Mouse (Mus musculus) cerebellum, adult 9-11 months (tissue): ENCODE results near the gene Usp40.
A peak's percentile ranks its signal among the peaks of the same experiment; 100 is the strongest.
"Not testable (repeated sequence)": the region's sequence is repeated elsewhere in the genome, so short reads cannot be mapped to it uniquely, and the experiment has no call there.

Experiments
- DNase-seq: peaks from one replicate; pipeline ENCODE4 v3.0.0; 2022

Gene Usp40

DNA sequence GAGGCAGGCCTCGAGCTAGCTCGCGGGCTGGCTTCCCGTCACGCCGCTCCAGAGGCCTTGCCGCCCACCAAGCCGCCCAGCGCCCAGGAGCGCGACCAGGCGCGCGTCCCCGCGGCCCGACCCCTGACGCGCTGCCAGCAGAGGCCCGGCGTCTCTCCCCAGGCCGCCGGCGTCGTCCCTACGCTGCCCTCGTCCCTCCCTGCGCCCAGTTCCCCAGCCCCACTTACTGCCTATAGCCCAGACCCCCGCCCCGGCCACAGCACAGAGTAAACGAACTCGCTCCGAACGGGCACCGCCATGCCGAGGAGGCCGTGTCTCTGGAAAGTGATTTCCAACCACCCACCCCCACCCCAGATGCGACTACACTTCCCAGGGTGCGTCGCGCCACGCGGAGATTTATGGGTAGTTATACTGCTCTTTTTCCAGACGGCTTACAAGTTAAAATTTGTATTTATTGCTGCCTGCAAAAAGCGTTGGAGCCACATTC lies at the start of gene Usp40:
Usp40 (minus strand) TSS at position 341 of the 487 bp plus-strand sequence.
- DNase-seq, result peak; percentile 68

- DNase-seq, result no peak
Measured at GRCm38 (mm10) chr1:88055088-88055487, 46.7 kb upstream of the Usp40 start, which contains the start of gene Ugt1a10. TSS of gene Ugt1a10 (plus strand) at chr1:88055388.

GRCm38 (mm10) chr1:88047408-88047807 lies 39.1 kb upstream of the Usp40 start:
- DNase-seq, result not testable (repeated sequence)

- DNase-seq, result peak; percentile 10
Measured at GRCm38 (mm10) chr1:88044832-88045437, 36.6 kb upstream of the Usp40 start.

- DNase-seq, result not testable (repeated sequence)
Measured at GRCm38 (mm10) chr1:88043044-88043443, 34.7 kb upstream of the Usp40 start.

DNA sequence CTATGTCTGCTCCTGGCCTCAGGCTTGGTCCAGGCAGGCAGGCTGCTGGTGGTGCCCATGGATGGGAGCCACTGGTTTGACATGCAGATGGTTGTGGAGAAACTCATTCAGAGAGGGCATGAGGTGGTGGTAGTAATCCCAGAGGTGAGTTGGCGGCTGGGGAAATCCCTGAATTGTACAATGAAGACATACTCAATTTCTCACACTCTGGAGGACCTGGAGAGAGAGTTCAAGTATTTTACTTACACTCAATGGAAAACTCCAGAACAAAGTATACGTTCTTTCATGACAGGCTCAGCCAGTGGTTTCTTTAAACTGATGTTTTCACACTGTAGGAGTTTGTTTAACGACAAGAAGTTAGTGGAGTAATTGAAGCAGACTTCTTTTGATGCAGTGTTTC lies 16.9 kb upstream of the Usp40 start:
- DNase-seq, result not testable (repeated sequence)

- no peak for DNase-seq
Measured at GRCm38 (mm10) chr1:88015371-88015770, 7.0 kb upstream of the Usp40 start.

GRCm38 (mm10) chr1:88014671-88015070 lies 6.3 kb upstream of the Usp40 start:
- no peak for DNase-seq

GRCm38 (mm10) chr1:88014194-88014593 lies 5.8 kb upstream of the Usp40 start:
- DNase-seq, result no peak

GRCm38 (mm10) chr1:88013726-88014125 lies 5.4 kb upstream of the Usp40 start:
- no peak for DNase-seq

DNA sequence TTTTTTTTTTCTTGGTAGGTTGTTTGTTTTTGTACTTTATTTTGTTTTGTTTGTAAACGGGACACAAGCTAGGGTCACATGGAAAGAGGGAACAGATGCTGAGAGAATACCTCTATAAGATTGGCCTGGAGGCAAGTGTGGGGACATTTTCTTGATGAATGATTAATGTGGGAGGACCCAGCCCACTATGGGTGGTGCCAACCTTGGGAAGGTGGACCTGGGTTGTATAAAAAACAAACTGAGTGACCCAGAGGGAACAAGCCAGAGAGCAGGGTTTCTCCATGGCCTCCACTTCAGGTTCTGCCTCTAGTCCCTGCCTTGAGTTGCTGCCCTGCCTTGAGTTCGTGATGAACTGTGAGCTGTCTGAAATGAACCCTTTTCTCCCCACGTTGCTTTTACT lies 1.2 kb upstream of the Usp40 start:
- peak; percentile 6 for DNase-seq

DNA sequence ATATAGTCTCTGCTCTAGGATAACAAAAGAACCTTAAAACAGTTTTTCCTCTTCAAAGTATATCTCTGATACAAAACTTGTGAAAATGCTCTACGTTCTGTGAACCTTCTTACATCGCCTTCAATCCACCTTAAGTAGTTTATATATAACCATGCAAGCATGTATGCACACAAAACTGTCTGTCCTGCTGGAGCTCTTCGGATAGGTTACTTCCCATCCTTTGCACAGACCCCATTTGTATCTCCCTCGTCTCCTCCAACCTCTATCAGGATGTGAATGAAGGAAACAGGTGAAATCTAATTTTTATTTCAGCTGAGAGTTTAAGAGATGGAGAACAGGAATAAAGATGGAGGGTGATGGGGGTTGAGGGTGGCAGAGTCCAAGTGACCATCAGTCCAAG lies 384 bp upstream of the Usp40 start:
- DNase-seq, result no peak

- DNase-seq, result no peak
Measured at GRCm38 (mm10) chr1:88007692-88008210, 600 bp downstream of the Usp40 start.

GRCm38 (mm10) chr1:87992716-87993115 lies 15.6 kb downstream of the Usp40 start:
- DNase-seq, result no peak

DNA sequence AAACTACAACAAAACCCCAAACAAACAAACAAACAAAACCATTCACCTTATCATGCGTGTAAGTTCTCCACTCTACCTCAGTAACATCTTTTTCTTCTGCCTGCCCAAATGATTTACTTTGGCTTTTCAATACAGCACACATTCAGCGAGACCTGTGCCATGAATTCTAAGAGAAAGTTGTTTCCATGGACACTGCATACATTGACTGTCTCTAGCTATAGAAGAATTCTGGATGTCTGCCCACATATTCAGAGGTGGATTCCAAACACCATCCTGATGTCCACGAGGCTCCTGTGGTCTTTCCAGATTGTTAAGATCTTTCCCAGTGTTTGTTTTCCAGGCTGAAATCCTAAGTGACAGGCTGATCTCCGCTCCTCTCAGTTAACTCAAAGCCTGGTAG lies 26.1 kb downstream of the Usp40 start:
- DNase-seq, result no peak

- no peak for DNase-seq
Measured at GRCm38 (mm10) chr1:87970381-87970780, 38.0 kb downstream of the Usp40 start.

- DNase-seq, result no peak
Measured at GRCm38 (mm10) chr1:87961459-87962167, 46.7 kb downstream of the Usp40 start.

- DNase-seq, result no peak
Measured at GRCm38 (mm10) chr1:87960752-87961151, 47.6 kb downstream of the Usp40 start.

DNA sequence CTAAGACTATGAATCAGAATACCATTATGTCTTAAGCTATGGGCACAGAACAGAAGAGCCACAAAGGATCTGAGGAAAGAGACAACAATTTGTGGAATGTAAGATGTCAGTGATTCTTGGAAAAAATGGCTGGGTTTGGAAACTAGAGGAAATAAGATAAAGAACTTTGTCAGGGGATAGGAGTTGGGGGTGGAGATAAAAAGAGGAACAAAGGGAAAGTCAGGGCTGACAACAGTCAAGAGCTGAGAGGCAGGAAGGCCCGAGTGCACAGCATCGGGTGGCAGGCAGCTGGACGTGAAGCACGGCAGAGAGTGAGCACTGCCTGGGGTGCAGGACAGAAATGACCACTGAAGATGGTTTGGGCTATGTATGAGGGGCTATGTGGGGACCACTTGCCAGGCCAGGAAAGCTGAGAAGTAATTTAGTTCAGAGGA lies 48.3 kb downstream of the Usp40 start:
- DNase-seq, result no peak

DNA sequence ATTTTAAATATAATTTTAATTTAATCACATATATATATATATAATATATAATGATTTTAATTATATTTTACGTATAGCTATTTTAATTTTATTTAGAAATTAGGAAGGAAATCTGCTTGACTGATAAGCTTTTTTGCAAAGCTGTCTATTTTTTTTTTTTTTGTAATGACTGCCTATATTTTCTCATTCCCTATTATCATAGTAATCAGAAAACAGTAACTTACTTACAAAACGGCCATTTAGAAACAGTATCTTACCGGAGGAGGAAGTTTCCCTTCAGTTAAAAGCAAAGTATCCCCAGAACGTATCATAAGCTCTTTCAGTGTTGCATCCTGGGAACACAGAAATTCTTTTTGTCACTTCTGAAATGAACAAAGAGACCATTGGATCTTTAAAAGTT lies 48.8 kb downstream of the Usp40 start:
- DNase-seq, result no peak

GRCm38 (mm10) chr1:87958931-87959330 lies 49.4 kb downstream of the Usp40 start:
- no peak for DNase-seq

DNA sequence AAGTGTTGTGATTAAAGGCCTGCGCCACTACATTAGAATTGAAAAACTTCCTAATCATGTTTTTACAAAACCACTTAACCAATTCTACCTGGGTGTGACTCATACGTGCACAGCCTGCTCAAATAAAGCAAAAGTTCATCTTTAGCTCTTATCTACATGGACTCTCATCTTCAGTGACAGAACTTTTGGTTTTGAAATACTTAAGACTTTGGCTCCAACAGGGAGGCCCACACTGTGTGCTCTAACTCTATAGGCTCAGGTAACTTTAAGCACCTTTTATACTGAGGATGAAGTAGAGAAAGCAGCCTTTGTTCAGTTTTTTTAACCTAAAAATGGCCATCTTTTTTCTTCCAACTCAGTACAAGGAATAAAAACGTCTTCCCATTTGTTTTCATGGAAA lies 55.3 kb downstream of the Usp40 start:
- DNase-seq, result no peak

DNA sequence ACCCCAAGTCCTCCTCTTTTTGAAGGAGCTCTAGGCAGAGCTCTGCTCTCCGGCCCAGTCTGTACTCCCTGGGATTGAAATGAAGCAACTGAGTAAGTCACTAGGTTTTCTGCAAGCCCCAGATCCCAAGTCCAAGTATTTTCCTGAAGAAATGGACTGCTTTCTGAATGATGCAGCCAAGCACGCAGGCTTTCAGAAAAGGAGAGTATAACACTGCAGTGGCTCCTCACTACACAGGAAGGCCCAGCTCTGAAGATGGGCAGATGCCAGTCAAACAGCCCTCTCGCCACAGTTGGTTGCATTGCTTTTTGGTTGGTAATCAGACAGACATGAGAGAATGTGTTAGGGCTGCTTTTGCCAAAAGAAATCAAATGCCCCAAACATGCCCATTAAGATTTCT lies 56.7 kb downstream of the Usp40 start:
- DNase-seq, result no peak

- DNase-seq, result peak; percentile 58
Measured at GRCm38 (mm10) chr1:87947681-87948091, 60.7 kb downstream of the Usp40 start.
